Mouse (Mus musculus) neural tube, embryonic 11.5 days (tissue): Measurements from ENCODE around the gene Gm5485. TPM values are rescaled to one million over a fixed set of nuclear protein-coding genes. Genes with fewer than 3 reads are reported as not detected.

ENCODE experiments used
- ATAC-seq: fragments of 200-750 bp; cut with Nextera tagmentation; 2 replicates; pipeline ENCODE4 v1.8.0; 2017; ENCODE audit warnings: moderate number of reproducible peaks, mild to moderate bottlenecking, moderate TSS enrichment, moderate library complexity; ENCODE audit not compliant: insufficient read depth, low FRiP score, low TSS enrichment
- DNase-seq: peaks from one replicate; pipeline ENCODE4 v3.0.0-alpha.2; 2015; ENCODE audit warnings: low spot score
- H3K27ac ChIP-seq: fragments of 300-500 bp; sonication (generic); 2 replicates; pipeline ENCODE4 v1.5.1; 2014; ENCODE audit warnings: low read depth, mild to moderate bottlenecking, low read length
- H3K27me3 ChIP-seq: fragments of 300-500 bp; sonication (generic); 2 replicates; pipeline ENCODE4 v1.6.1; 2014; ENCODE audit warnings: mild to moderate bottlenecking, low read length, mixed read lengths; ENCODE audit not compliant: control insufficient read depth, insufficient read depth
- H3K36me3 ChIP-seq: fragments of 300-500 bp; sonication (generic); 2 replicates; pipeline ENCODE4 v1.6.1; 2014; ENCODE audit warnings: mild to moderate bottlenecking, low read length, moderate library complexity, mixed read lengths; ENCODE audit not compliant: control insufficient read depth, insufficient read depth
- H3K4me1 ChIP-seq: fragments of 300-500 bp; sonication (generic); 2 replicates; pipeline ENCODE4 v1.6.1; 2014; ENCODE audit warnings: low read length, mixed read lengths; ENCODE audit not compliant: control insufficient read depth, insufficient read depth
- H3K4me2 ChIP-seq: fragments of 300-500 bp; sonication (generic); 2 replicates; pipeline ENCODE4 v1.6.1; 2014; ENCODE audit warnings: low read depth, mild to moderate bottlenecking, moderate library complexity
- H3K4me3 ChIP-seq: fragments of 300-500 bp; sonication (generic); 2 replicates; pipeline ENCODE4 v1.5.1; 2014; ENCODE audit warnings: low read depth, low read length
- H3K9ac ChIP-seq: fragments of 300-500 bp; sonication (generic); 2 replicates; pipeline ENCODE4 v1.6.1; 2014; ENCODE audit warnings: mild to moderate bottlenecking, low read length
- H3K9me3 ChIP-seq: fragments of 300-500 bp; sonication (generic); 2 replicates; pipeline ENCODE4 v1.6.1; 2016; ENCODE audit warnings: low read length; ENCODE audit not compliant: control insufficient read depth
- WGBS: fragments of 180-500 bp; shearing (Covaris S2); extraction: QIAGEN DNeasy Blood & Tissue Kit; methylation state at CpG from one replicate; pipeline ENCODE4 v1.1.7; 2014; 5-methylcytosine and 5-hydroxymethylcytosine counted together
- polyA plus RNA-seq: library from polyadenylated mRNA; unstranded; fragments of >200 nt; fragmentation: Nextera tagmentation; extraction: Ambion mirVana; gene quantifications from 2 replicates; pipeline ENCODE4 v1.2.1, GENCODE M21; 2014

The Gm5485 gene
- polyA plus RNA-seq, 1 experiment from 2014 or later: not detected

GRCm38 (mm10) chr16:48355716-48356115, 56.5 kb downstream of the Gm5485 start:
- H3K4me1 ChIP-seq: no peaks in the 10 kb centered on the region
- H3K36me3 ChIP-seq: no peaks in the 10 kb centered on the region
- no peak overlapping the region for H3K27ac ChIP-seq
- H3K4me2 ChIP-seq: no peak overlapping the region
- H3K9me3 ChIP-seq: no peaks in the 10 kb centered on the region
- 83% methylated on average over 5 of the region's 5 CpGs for WGBS
- ATAC-seq (no peak), DNase-seq (no peak)
- no peak overlapping the region for H3K9ac ChIP-seq
- H3K27me3 ChIP-seq: no peaks in the 10 kb centered on the region
- no peak overlapping the region for H3K4me3 ChIP-seq

Other genes starting within 250 kb of the Gm5485 start
- not detected in 2 replicates for gene Dppa4, start 128.7 kb downstream of the Gm5485 start, polyA plus RNA-seq
- not detected in 2 replicates for gene Dppa2, start 108.5 kb downstream of the Gm5485 start, polyA plus RNA-seq
- not detected in 2 replicates for gene Morc1, start 18.8 kb upstream of the Gm5485 start, polyA plus RNA-seq